ENCODE assay signal across 8 mouse cellular contexts in the genomic region with DNA sequence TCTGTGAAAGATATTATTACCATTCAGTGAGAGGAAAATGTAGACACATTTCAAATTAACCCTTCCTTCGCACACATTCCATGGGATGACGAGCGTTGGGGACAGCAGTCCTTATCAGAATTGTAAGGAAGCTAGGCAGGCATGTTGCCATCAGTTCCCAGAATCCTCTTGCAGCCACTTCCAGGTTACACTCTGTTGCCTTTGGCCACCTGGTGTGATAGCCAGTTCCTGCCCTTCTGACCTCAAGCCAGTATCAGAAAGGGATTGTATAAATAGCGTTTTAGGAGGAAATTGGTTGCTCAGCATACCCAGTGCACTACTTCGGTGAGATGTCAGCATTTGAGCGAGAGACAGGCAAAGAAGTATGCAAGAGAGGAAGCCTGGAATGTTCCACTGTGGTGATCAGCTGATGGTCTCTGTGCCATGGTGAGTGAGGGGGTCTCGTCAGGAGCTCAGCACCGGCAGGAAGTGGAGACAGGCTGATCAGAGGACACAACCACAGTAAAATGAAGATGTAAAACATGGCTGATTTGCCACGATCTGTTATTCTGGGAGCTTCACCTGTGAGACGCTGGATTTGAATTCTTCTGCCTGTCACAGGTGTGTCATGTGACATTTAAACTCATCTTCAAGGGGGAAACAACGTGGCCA. TPM values are rescaled to one million over a fixed set of nuclear protein-coding genes. Genes with fewer than 3 reads are reported as not detected.
DNase-seq lines count a peak whose midpoint lies in the region; ATAC-seq and TF ChIP-seq lines count a peak whose summit lies in the region.
"Had no signal": no experiment of that assay in that cellular context is flagged by ENCODE, and none has a peak within 500 bp of the region (broad histone marks: within the 10 kb centered on the region; RNA-seq: fewer than 3 reads in every experiment).

No protein-coding gene starts in this region.

- 40% methylated on average over 11 of the region's 11 CpGs for WGBS in heart, embryonic 16.5 days
- 55% methylated on average over 11 of the region's 11 CpGs for WGBS in thymus, adult 2 months
- WGBS in forebrain, postnatal 0 days, result 58% methylated on average over 11 of the region's 11 CpGs

- TF ChIP-seq POLR2A in thymus, adult 2 months (IDR thresholded peaks at IDR 0.05; ENCODE audit: control insufficient read depth, extremely low read depth, insufficient read depth, low read length, poor library complexity), result no peak

- no peaks in the 10 kb centered on the region for H3K27me3 ChIP-seq in heart, embryonic 16.5 days (ENCODE audit: control insufficient read depth, insufficient read depth, low read length)
- H3K27me3 ChIP-seq in thymus, adult 2 months (ENCODE audit: control insufficient read depth, insufficient read depth, low read length), result no peaks in the 10 kb centered on the region
- H3K27me3 ChIP-seq in forebrain, postnatal 0 days (ENCODE audit: insufficient read depth, low read length), result no peaks in the 10 kb centered on the region
- H3K27me3 ChIP-seq: limb, embryonic 15.5 days had no signal

- DNase-seq in heart, postnatal 4 days, result no peak
- DNase-seq in thymus, adult 2 months, result no peak
- no peak for DNase-seq in thymus, postnatal 25 days
- no peak for DNase-seq in forebrain, postnatal 0 days
- DNase-seq in frontal cortex, postnatal 36 days (ENCODE audit: low spot score in 2 of 2), result no peak

- H3K4me2 ChIP-seq in heart, embryonic 16.5 days (ENCODE audit: low read depth, low read length), result no peak overlapping the region
- H3K4me2 ChIP-seq in forebrain, postnatal 0 days (ENCODE audit: low read depth), result peak overlapping the region; percentile 6; the same call in 1 of the 2 replicates
- H3K4me2 ChIP-seq: limb, embryonic 15.5 days had no signal

- no peaks in the 10 kb centered on the region for H3K9me3 ChIP-seq in heart, embryonic 16.5 days (replicated peaks; ENCODE audit: control insufficient read depth, low read length)
- H3K9me3 ChIP-seq in forebrain, postnatal 0 days (ENCODE audit: low read length), result no peaks in the 10 kb centered on the region
- H3K9me3 ChIP-seq: limb, embryonic 15.5 days had no signal

- ATAC-seq in heart, embryonic 16.5 days (replicated peaks; ENCODE audit: extremely low read depth, insufficient read depth, low FRiP score), result no peak
- ATAC-seq in forebrain, postnatal 0 days, result no peak
- no peak for ATAC-seq in frontal cortex, adult (ENCODE audit: low TSS enrichment)

- no peak overlapping the region for H3K4me3 ChIP-seq in heart, embryonic 16.5 days (ENCODE audit: low read length)
- H3K4me3 ChIP-seq in thymus, adult 2 months (ENCODE audit: control insufficient read depth, insufficient read depth, low read length), result no peak overlapping the region
- no peak overlapping the region for H3K4me3 ChIP-seq in forebrain, postnatal 0 days (ENCODE audit: low read depth, low read length)
- H3K4me3 ChIP-seq: limb, embryonic 15.5 days had no signal

- H3K27ac ChIP-seq in heart, embryonic 16.5 days (ENCODE audit: low read length), result no peak overlapping the region
- H3K27ac ChIP-seq in thymus, adult 2 months (ENCODE audit: control insufficient read depth, insufficient read depth, low read length), result 0 out of 2 replicates have a peak overlapping the region, but pooled peaks have one; percentile 5
- no peak overlapping the region for H3K27ac ChIP-seq in forebrain, postnatal 0 days (ENCODE audit: low read depth, low read length)
- H3K27ac ChIP-seq: limb, embryonic 15.5 days had no signal

- H3K9ac ChIP-seq in heart, embryonic 16.5 days (ENCODE audit: low read length), result 0 out of 2 replicates have a peak overlapping the region, but pooled peaks have one; percentile 2
- H3K9ac ChIP-seq in forebrain, postnatal 0 days, result no peak overlapping the region
- H3K9ac ChIP-seq: limb, embryonic 15.5 days had no signal

- TF ChIP-seq CTCF in thymus, adult 2 months (IDR thresholded peaks at IDR 0.05; ENCODE audit: borderline replicate concordance, control insufficient read depth, extremely low read depth, insufficient read depth, low read length, poor library complexity), result no peak
- no peak for TF ChIP-seq CTCF in forebrain, postnatal 0 days (IDR thresholded peaks at IDR 0.05; ENCODE audit: low read depth)

- peaks cover 62% of the 10 kb centered on the region for H3K4me1 ChIP-seq in heart, embryonic 16.5 days (ENCODE audit: control insufficient read depth, insufficient read depth, low read length)
- peaks cover 34% of the 10 kb centered on the region for H3K4me1 ChIP-seq in thymus, adult 2 months (replicated peaks; ENCODE audit: control insufficient read depth, insufficient read depth, low read length)
- peaks cover 45% of the 10 kb centered on the region for H3K4me1 ChIP-seq in forebrain, postnatal 0 days (ENCODE audit: insufficient read depth)

- H3K36me3 ChIP-seq in heart, embryonic 16.5 days (ENCODE audit: control insufficient read depth, insufficient read depth), result no peaks in the 10 kb centered on the region
- no peaks in the 10 kb centered on the region for H3K36me3 ChIP-seq in thymus, adult 2 months (ENCODE audit: control insufficient read depth, insufficient read depth, low read length)
- H3K36me3 ChIP-seq in forebrain, postnatal 0 days (ENCODE audit: insufficient read depth), result no peaks in the 10 kb centered on the region
- H3K36me3 ChIP-seq: limb, embryonic 15.5 days had no signal

RNA-seq across cellular contexts. Expression of a gene that starts 9.0 kb away (rescaled TPM):
- polyA plus RNA-seq in heart, embryonic 16.5 days (2015; fragmentation: Nextera tagmentation; extraction: Ambion mirVana), result 4.8 and 5.0 TPM in 2 replicates
- 10 to 100 TPM; 23.9 to 24.5 TPM for total RNA-seq in heart, postnatal 4 days (2021)
- polyA plus RNA-seq in thymus, adult 2 months (2012; rRNA removed), result 9.4 and 10.5 TPM in 2 replicates
- 16.2 and 19.0 TPM in 2 replicates for total RNA-seq in forebrain, postnatal 0 days (2014; rRNA removed)
- polyA plus RNA-seq in forebrain, postnatal 0 days (2015; fragmentation: Nextera tagmentation; extraction: Ambion mirVana), result 9.1 and 16.0 TPM in 2 replicates
